Mouse (Mus musculus) intestine, postnatal 0 days (tissue): ENCODE results near the gene Mcrip2. TPM values are rescaled to one million over a fixed set of nuclear protein-coding genes. Genes with fewer than 3 reads are reported as not detected.
A peak's percentile ranks its signal among the peaks of the same experiment; 100 is the strongest.

Source experiments
- ATAC-seq: fragments of 200-750 bp; cut with Nextera tagmentation; 2 replicates; pipeline ENCODE4 v1.8.0; 2017; ENCODE audit warnings: mild to moderate bottlenecking, moderate TSS enrichment, moderate library complexity
- H3K27ac ChIP-seq: fragments of 300-500 bp; sonication (generic); 2 replicates; pipeline ENCODE4 v1.5.1; 2014; ENCODE audit warnings: mild to moderate bottlenecking, low read depth, low read length, moderate library complexity
- H3K27me3 ChIP-seq: fragments of 300-500 bp; sonication (generic); replicated peaks from 2 replicates; pipeline ENCODE4 v1.6.1; 2014; ENCODE audit warnings: low read length, mixed read lengths; ENCODE audit not compliant: control insufficient read depth, insufficient read depth
- H3K36me3 ChIP-seq: fragments of 300-500 bp; sonication (generic); 2 replicates; pipeline ENCODE4 v1.6.1; 2014; ENCODE audit warnings: mild to moderate bottlenecking, moderate library complexity; ENCODE audit not compliant: control insufficient read depth, insufficient read depth
- H3K4me1 ChIP-seq: fragments of 300-500 bp; sonication (generic); replicated peaks from 2 replicates; pipeline ENCODE4 v1.6.1; 2014; ENCODE audit warnings: antibody characterized with exemption, low read length, mixed read lengths; ENCODE audit not compliant: control insufficient read depth, insufficient read depth
- H3K4me2 ChIP-seq: fragments of 300-500 bp; sonication (generic); replicated peaks from 2 replicates; pipeline ENCODE4 v1.6.1; 2014; ENCODE audit warnings: low read depth, mild to moderate bottlenecking, moderate library complexity
- H3K4me3 ChIP-seq: fragments of 300-500 bp; sonication (generic); 2 replicates; pipeline ENCODE4 v1.5.1; 2014; ENCODE audit warnings: low read depth, low read length
- H3K9ac ChIP-seq: fragments of 300-500 bp; sonication (generic); 2 replicates; pipeline ENCODE4 v1.6.1; 2014; ENCODE audit warnings: mild to moderate bottlenecking, low read depth, low read length
- H3K9me3 ChIP-seq: fragments of 300-500 bp; sonication (generic); 2 replicates; pipeline ENCODE4 v1.6.1; 2016; ENCODE audit warnings: mixed run types; ENCODE audit not compliant: control insufficient read depth
- CTCF ChIP-seq: sonication (generic); IDR thresholded peaks from 2 replicates; pipeline ENCODE4 v1.5.1; 2016; ENCODE audit warnings: low read depth, mild to moderate bottlenecking, control low read depth, antibody characterized with exemption, moderate library complexity
- WGBS: fragments of 180-500 bp; shearing (Covaris S2); extraction: QIAGEN DNeasy Blood & Tissue Kit; methylation state at CpG from one replicate; pipeline ENCODE4 v1.1.7; 2014; 5-methylcytosine and 5-hydroxymethylcytosine counted together
- polyA plus RNA-seq: library from polyadenylated mRNA; unstranded; fragments of >200 nt; fragmentation: Nextera tagmentation; extraction: Ambion mirVana; gene quantifications from 2 replicates; pipeline ENCODE4 v1.2.1, GENCODE M21; 2015

The Mcrip2 gene
- polyA plus RNA-seq, 1 experiment from 2014 or later, result 51.0 TPM

- peaks cover 37% of the 10 kb centered on the region for H3K36me3 ChIP-seq
- ATAC-seq, result no peak
- H3K4me3 ChIP-seq, result peak overlapping the region; percentile 76
- no peaks in the 10 kb centered on the region for H3K27me3 ChIP-seq
- TF ChIP-seq CTCF, result no peak
- H3K9ac ChIP-seq, result peak overlapping the region; percentile 78
- peaks cover 11% of the 10 kb centered on the region; the same call in 1 of the 2 replicates for H3K4me1 ChIP-seq
- peak overlapping the region; percentile 98 for H3K27ac ChIP-seq
- peak overlapping the region; percentile 93 for H3K4me2 ChIP-seq
- H3K9me3 ChIP-seq, result no peaks in the 10 kb centered on the region
- 32% methylated on average over 21 of the region's 21 CpGs for WGBS
Measured at GRCm38 (mm10) chr17:25831451-25832281, 36.9 kb downstream of the Mcrip2 start.

GRCm38 (mm10) chr17:25830806-25831431, 37.6 kb downstream of the Mcrip2 start:
- H3K4me1 ChIP-seq, result peaks cover 9% of the 10 kb centered on the region; the same call in 1 of the 2 replicates

GRCm38 (mm10) chr17:25830200-25830753, 38.3 kb downstream of the Mcrip2 start:
- peaks cover 9% of the 10 kb centered on the region; the same call in 1 of the 2 replicates for H3K4me1 ChIP-seq
- H3K36me3 ChIP-seq, result peaks cover 37% of the 10 kb centered on the region
- H3K4me2 ChIP-seq, result peak overlapping the region; percentile 86
- H3K27me3 ChIP-seq, result no peaks in the 10 kb centered on the region
- 71% methylated on average over 4 of the region's 4 CpGs for WGBS
- no peak for ATAC-seq
- no peak for TF ChIP-seq CTCF
- no peaks in the 10 kb centered on the region for H3K9me3 ChIP-seq
- H3K9ac ChIP-seq, result no peak overlapping the region
- no peak overlapping the region for H3K4me3 ChIP-seq
- H3K27ac ChIP-seq, result no peak overlapping the region

More at GRCm38 (mm10) chr17:25830806-25831431, 37.6 kb downstream of the Mcrip2 start:
- H3K9ac ChIP-seq, result no peak overlapping the region
- peak overlapping the region; percentile 50; the same call in 1 of the 2 replicates for H3K27ac ChIP-seq
- no peaks in the 10 kb centered on the region for H3K9me3 ChIP-seq
- H3K4me2 ChIP-seq, result peak overlapping the region; percentile 93
- H3K4me3 ChIP-seq, result no peak overlapping the region
- TF ChIP-seq CTCF, result no peak
- peaks cover 43% of the 10 kb centered on the region for H3K36me3 ChIP-seq
- no peak for ATAC-seq
- H3K27me3 ChIP-seq, result no peaks in the 10 kb centered on the region
- WGBS, result 81% methylated on average over 14 of the region's 14 CpGs

- peaks cover 12% of the 10 kb centered on the region for H3K4me1 ChIP-seq
- no peak for TF ChIP-seq CTCF
- peak overlapping the region; percentile 69 for H3K27ac ChIP-seq
- no peak for ATAC-seq
- peak overlapping the region; percentile 86 for H3K4me2 ChIP-seq
- H3K9me3 ChIP-seq, result no peaks in the 10 kb centered on the region
- peak overlapping the region; percentile 52 for H3K4me3 ChIP-seq
- H3K36me3 ChIP-seq, result peaks cover 32% of the 10 kb centered on the region
- no peaks in the 10 kb centered on the region for H3K27me3 ChIP-seq
- peak overlapping the region; percentile 41 for H3K9ac ChIP-seq
- 21% methylated on average over 8 of the region's 8 CpGs for WGBS
Measured at GRCm38 (mm10) chr17:25829558-25830017, 39.0 kb downstream of the Mcrip2 start.

- H3K36me3 ChIP-seq, result peaks cover 32% of the 10 kb centered on the region
- H3K4me3 ChIP-seq, result peak within 1 kb of the TSS; percentile 52
- H3K27me3 ChIP-seq, result no peaks in the 10 kb centered on the region
- peak within 1 kb of the TSS; percentile 41 for H3K9ac ChIP-seq
- ATAC-seq, result peak; percentile 41
- no peaks in the 10 kb centered on the region for H3K9me3 ChIP-seq
- TF ChIP-seq CTCF, result peak; percentile 70
- H3K4me2 ChIP-seq, result peak within 1 kb of the TSS; percentile 86
- under 1% methylated on average over 32 of the region's 32 CpGs for WGBS
- H3K4me1 ChIP-seq, result peaks cover 18% of the 10 kb centered on the region
- peak within 1 kb of the TSS; percentile 69 for H3K27ac ChIP-seq
Measured at GRCm38 (mm10) chr17:25828712-25829557, 39.6 kb downstream of the Mcrip2 start, which contains the start of gene Jmjd8. Jmjd8 (plus strand) TSS chr17:25828867.
